Mouse (Mus musculus): Measurements from ENCODE around the gene Gm16223.

DNA sequence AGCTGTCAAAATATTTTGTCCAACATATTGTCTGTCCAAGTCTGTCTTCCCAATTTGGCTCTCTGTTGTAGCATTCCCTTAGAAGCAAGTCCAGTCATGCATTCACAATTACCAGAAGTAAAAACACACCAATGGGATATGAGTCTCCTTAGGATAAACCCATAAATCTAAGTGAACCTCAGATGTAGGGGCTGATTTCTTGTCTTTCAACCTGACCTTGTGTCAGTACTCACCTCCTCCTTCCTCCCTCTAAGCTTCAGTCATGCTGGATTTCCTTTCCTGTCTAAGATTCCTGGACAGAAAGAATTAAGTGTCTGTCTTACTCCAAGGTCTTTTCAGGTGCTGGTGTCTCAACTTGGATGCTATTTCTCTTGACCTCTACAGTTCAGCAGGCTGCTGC lies 57.8 kb downstream of the Gm16223 start:
- TF ChIP-seq GATA1 (IDR thresholded peaks at IDR 0.05; ENCODE audit: borderline replicate concordance, low read length) (no peak), FLI1 (IDR thresholded peaks at IDR 0.05; ENCODE audit: low read length) (no peak)
